Mouse (Mus musculus) lung, embryonic 15.5 days (tissue): Measurements from ENCODE around the gene Ap3d1. TPM values are rescaled to one million over a fixed set of nuclear protein-coding genes. Genes with fewer than 3 reads are reported as not detected.

ENCODE experiments used
- ATAC-seq: fragments of 200-750 bp; cut with Nextera tagmentation; 2 replicates; pipeline ENCODE4 v1.8.0; 2017; ENCODE audit warnings: moderate number of reproducible peaks, borderline replicate concordance; ENCODE audit not compliant: low FRiP score, low TSS enrichment; ENCODE audit errors: extremely low read depth
- H3K27ac ChIP-seq: fragments of 300-500 bp; sonication (generic); 2 replicates; pipeline ENCODE4 v1.5.1; 2015; ENCODE audit warnings: moderate library complexity, mild to moderate bottlenecking, inconsistent platforms
- H3K27me3 ChIP-seq: fragments of 300-500 bp; sonication (generic); 2 replicates; pipeline ENCODE4 v1.6.1; 2015; ENCODE audit warnings: inconsistent platforms
- H3K36me3 ChIP-seq: fragments of 300-500 bp; sonication (generic); 2 replicates; pipeline ENCODE4 v1.6.1; 2015; ENCODE audit warnings: inconsistent platforms
- H3K4me1 ChIP-seq: fragments of 300-500 bp; sonication (generic); 2 replicates; pipeline ENCODE4 v1.6.1; 2015; ENCODE audit warnings: inconsistent platforms
- H3K4me2 ChIP-seq: fragments of 300-500 bp; sonication (generic); 2 replicates; pipeline ENCODE4 v1.6.1; 2015; ENCODE audit warnings: inconsistent platforms, mild to moderate bottlenecking, moderate library complexity
- H3K4me3 ChIP-seq: fragments of 300-500 bp; sonication (generic); 2 replicates; pipeline ENCODE4 v1.5.1; 2015; ENCODE audit warnings: mild to moderate bottlenecking, inconsistent platforms
- H3K9ac ChIP-seq: fragments of 300-500 bp; sonication (generic); 2 replicates; pipeline ENCODE4 v1.6.1; 2015; ENCODE audit warnings: inconsistent platforms
- H3K9me3 ChIP-seq: fragments of 300-500 bp; sonication (generic); 2 replicates; pipeline ENCODE4 v1.6.1; 2016; ENCODE audit warnings: inconsistent platforms
- WGBS: fragments of 180-500 bp; shearing (Covaris S2); methylation state at CpG from one replicate; pipeline ENCODE4 v1.1.7; 2015; 5-methylcytosine and 5-hydroxymethylcytosine counted together
- polyA plus RNA-seq: library from polyadenylated mRNA; unstranded; fragments of >200 nt; fragmentation: Nextera tagmentation; extraction: Ambion mirVana; gene quantifications from 2 replicates; pipeline ENCODE4 v1.2.1, GENCODE M21; 2015

Ap3d1 gene
- 68.2 and 72.4 TPM in 2 replicates for polyA plus RNA-seq

DNA sequence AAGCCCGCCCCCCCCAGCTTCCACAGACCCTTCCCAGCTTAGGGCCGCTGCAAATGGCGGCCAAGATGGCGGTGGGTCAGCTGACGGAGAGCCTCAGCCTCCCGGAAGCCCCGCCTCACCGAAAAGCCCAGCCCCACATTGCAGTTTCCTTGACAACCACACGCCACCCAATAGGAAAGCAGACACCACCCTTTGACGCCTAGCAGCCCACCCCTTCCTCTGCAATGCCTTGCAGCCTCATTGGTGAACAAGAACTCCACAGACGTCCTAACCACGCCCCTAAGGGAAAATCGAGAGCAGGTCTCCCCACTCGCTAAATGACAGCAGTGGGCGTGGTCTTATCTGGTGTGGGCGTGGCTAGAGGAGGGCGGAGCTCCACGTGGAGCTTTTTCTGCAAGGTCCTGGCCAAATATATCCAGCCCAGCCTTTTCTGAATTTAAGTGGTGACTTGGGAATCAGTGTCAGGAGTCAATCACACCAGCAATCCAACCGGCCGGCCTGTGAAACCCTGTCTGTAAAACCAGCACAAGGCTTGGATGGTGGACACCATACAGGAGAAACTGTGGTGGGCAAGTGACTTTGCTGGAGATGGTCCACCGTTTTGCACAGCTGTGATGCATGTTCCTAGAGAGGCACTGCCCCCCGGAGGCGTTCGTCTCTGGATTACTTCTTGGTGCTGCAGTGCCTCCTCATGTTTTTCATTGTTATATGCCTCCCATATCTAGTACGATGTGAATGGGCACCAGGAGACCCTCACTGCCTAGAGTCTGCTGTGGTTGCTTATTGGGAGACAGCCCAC is at the start of gene Ap3d1:
Gene Ap3d1, minus strand, starts transcription at position 85 of the 799 bp plus-strand sequence.
- Histone ChIP-seq H3K9me3 (no peaks in the 10 kb centered on the region), H3K36me3 (no peaks in the 10 kb centered on the region), H3K4me1 (peaks cover 24% of the 10 kb centered on the region), H3K27ac (peak within 1 kb of the TSS; percentile 64), H3K4me2 (peak within 1 kb of the TSS; percentile 88), H3K9ac (peak within 1 kb of the TSS; percentile 97), H3K4me3 (peak within 1 kb of the TSS; percentile 90), H3K27me3 (no peaks in the 10 kb centered on the region)
- ATAC-seq, result peak; percentile 100
- 2% methylated on average over 24 of the region's 25 CpGs for WGBS

DNA sequence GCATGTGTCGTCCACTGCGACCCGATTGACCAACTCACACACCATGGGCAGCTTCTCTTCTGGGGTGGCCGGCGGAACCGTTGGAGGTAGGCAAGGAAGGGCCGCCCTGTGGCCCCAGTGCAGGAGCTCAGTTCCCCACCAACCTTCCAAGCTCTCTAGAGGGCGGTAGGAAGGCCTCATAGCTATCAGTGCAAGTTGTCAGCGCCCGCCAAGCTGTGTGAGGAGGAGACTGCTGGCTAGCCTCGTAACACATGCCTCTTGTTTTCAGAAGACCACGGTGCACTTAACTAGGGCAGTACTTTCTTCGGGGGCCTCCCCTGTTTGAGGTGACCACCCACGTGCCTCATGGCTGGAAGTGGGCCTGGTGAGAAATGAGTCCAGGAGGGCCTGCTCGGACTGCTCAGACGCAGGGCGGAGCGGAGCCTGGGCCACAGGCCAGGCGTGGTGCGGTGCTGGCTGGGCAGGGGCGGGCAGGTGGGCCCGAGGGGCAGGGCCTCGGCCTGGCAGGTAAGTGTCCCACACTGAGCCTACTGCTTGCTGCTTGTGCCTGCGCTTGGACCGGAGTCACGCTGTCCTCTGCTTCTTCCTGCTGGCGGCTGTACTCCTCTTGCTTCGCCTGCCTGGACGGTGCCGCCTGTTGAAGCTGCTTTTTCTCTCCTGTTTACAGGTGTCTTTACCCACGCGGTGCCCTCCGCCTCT is 49.6 kb upstream of the Ap3d1 start:
- Histone ChIP-seq H3K4me2 (no peak overlapping the region), H3K4me1 (peaks cover 7% of the 10 kb centered on the region; the same call in 1 of the 2 replicates), H3K27me3 (no peaks in the 10 kb centered on the region), H3K36me3 (peaks cover 89% of the 10 kb centered on the region), H3K9me3 (no peaks in the 10 kb centered on the region), H3K9ac (no peak overlapping the region), H3K4me3 (no peak overlapping the region), H3K27ac (no peak overlapping the region)
- 73% methylated on average over 33 of the region's 33 CpGs for WGBS
- ATAC-seq, result no peak

DNA sequence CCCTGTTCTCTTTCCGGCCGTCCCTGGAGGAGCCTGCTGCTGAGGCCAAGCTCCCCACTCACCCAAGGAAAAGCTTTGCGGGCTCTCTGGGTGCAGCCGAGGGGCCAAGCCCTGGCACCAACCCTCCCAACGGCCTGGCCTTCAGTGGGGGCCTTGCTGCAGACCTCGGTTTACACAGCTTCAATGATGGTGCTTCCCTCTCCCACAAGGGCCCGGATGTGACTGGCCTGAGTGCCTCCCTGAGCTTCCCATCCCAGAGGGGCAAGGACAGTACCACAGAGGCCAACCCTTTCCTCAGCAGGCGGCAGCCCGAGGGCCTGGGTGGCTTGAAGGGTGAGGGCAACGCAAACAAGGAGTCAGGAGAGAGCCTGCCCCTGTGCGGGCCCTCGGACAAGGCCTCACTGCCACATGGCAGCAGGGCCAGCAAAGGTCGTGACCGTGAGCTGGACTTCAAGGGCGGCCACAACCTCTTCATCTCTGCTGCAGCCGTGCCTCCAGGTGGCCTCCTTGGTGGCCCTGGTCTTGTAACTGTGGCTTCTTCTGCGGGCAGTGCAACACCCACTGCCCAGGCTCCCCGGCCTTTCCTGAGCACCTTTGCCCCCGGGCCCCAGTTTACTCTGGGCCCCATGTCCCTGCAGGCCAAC is 48.8 kb upstream of the Ap3d1 start:
- Histone ChIP-seq H3K4me1 (no peaks in the 10 kb centered on the region), H3K4me3 (no peak overlapping the region), H3K9me3 (no peaks in the 10 kb centered on the region), H3K4me2 (no peak overlapping the region), H3K36me3 (peaks cover 95% of the 10 kb centered on the region), H3K27ac (no peak overlapping the region), H3K27me3 (no peaks in the 10 kb centered on the region), H3K9ac (no peak overlapping the region)
- ATAC-seq, result no peak
- 82% methylated on average over 19 of the region's 19 CpGs for WGBS

DNA sequence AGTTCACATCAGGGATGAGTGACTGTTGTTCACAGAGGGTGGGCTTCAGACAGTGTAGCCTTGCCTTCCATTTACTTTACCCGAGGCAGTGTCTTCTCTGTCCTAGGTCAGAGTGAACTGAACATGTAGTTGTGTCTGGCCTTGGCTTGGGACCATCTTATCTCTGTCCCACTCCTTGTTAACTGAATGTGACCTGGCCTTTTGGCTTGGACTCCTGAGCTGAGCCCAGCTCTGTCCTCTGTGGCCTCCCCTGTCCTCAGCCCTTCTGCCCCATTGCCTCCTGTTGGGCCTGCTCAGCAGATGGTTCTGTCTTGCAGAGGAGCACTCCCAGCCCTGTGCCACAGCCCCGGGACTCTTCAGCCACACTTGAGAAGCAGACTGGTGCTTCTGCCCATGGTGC is 45.5 kb upstream of the Ap3d1 start:
- H3K4me1 ChIP-seq, result no peaks in the 10 kb centered on the region
- no peak for ATAC-seq
- no peak overlapping the region for H3K4me3 ChIP-seq
- WGBS, result 64% methylated on average over 2 of the region's 2 CpGs
- peaks cover 96% of the 10 kb centered on the region for H3K36me3 ChIP-seq
- no peaks in the 10 kb centered on the region for H3K27me3 ChIP-seq
- H3K4me2 ChIP-seq, result no peak overlapping the region
- H3K9me3 ChIP-seq, result no peaks in the 10 kb centered on the region
- no peak overlapping the region for H3K27ac ChIP-seq
- no peak overlapping the region for H3K9ac ChIP-seq

DNA sequence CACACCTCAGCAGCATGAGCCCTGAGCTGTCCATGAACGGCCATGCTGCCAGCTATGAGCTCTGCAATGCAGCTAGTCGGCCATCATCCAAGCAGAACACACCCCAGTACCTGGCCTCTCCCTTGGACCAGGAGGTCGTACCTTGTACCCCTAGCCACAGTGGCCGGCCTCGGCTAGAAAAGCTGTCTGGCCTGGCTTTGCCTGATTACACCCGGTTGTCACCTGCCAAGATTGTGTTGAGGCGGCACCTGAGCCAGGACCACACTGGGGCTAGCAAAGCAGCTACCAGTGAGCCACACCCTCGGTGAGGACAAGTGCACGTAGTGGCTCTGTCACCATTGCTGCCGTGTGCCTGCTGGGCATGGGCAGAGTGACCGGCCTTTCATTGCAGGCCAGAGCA is 43.9 kb upstream of the Ap3d1 start:
- no peaks in the 10 kb centered on the region for H3K9me3 ChIP-seq
- no peak overlapping the region for H3K4me2 ChIP-seq
- H3K4me1 ChIP-seq, result no peaks in the 10 kb centered on the region
- 91% methylated on average over 11 of the region's 11 CpGs for WGBS
- H3K4me3 ChIP-seq, result no peak overlapping the region
- H3K36me3 ChIP-seq, result peaks cover 96% of the 10 kb centered on the region
- ATAC-seq, result no peak
- no peaks in the 10 kb centered on the region for H3K27me3 ChIP-seq
- H3K9ac ChIP-seq, result no peak overlapping the region
- no peak overlapping the region for H3K27ac ChIP-seq

DNA sequence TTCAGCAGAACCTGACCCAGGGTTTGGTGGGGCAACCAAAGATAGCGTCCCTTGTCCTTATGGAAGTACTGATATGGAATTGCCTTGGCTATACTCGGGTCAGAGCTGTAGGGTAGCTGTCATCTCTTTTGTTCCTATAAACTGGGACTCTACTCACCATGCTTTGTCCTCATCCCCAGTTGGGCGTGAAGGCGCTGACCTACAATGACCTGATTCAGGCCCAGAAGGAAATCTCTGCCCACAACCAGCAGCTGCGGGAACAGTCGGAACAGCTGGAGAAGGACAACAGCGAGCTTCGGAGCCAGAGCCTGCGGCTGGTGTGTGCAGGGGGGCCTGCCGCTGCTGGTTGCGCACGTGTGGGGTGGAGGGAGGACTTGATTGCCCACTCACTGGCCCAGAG is 42.8 kb upstream of the Ap3d1 start:
- Histone ChIP-seq H3K9ac (no peak overlapping the region), H3K9me3 (no peaks in the 10 kb centered on the region), H3K4me1 (no peaks in the 10 kb centered on the region), H3K36me3 (peaks cover 96% of the 10 kb centered on the region), H3K27me3 (no peaks in the 10 kb centered on the region), H3K4me2 (no peak overlapping the region), H3K4me3 (no peak overlapping the region), H3K27ac (no peak overlapping the region)
- ATAC-seq, result no peak
- 84% methylated on average over 12 of the region's 12 CpGs for WGBS

DNA sequence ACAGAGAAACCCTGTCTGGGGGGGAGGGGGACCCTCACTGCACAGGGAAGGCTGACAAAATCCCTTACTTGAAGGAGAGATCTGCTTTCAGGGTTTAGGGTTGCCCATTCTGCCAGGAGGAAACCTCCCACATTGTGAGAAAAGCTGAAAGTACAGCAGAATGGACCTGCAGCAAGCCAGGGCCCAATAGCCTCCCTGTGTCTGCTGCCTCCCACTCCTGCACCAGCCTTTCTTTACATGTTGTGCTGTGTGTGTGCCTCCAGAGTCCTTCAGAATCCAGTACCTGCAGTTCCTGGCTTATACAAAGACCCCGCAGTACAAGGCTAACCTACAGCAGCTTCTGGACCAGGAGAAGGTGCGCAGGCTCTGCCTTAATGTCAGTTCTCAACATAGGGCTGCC is 42.2 kb upstream of the Ap3d1 start:
- Histone ChIP-seq H3K9ac (no peak overlapping the region), H3K27me3 (no peaks in the 10 kb centered on the region), H3K4me1 (no peaks in the 10 kb centered on the region), H3K9me3 (no peaks in the 10 kb centered on the region), H3K4me2 (no peak overlapping the region), H3K27ac (no peak overlapping the region), H3K4me3 (no peak overlapping the region), H3K36me3 (peaks cover 96% of the 10 kb centered on the region)
- no peak for ATAC-seq
- WGBS, result 96% methylated on average over 2 of the region's 2 CpGs

DNA sequence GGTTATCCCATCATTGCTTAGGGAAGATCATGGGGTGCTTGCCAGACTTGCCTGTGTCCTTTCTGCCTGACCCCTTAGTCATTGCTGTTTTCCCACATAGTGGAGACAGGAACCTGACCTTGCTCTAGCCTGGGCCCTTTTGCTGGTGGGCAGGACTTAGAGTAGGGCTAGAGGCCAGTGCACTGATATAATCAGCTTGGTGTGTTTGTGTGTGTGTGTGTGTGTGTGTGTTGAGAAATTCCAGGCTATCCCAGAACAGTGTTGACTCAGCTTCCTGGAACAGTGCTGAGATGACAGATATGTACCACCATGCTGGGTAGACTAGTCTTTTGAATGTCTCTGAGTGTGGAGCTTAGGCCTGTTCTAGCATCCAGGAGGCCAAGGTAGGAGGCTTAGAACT is 37.5 kb upstream of the Ap3d1 start:
- no peak overlapping the region for H3K9ac ChIP-seq
- H3K4me2 ChIP-seq, result no peak overlapping the region
- peaks cover 97% of the 10 kb centered on the region for H3K36me3 ChIP-seq
- ATAC-seq, result no peak
- H3K4me1 ChIP-seq, result no peaks in the 10 kb centered on the region
- no peaks in the 10 kb centered on the region for H3K9me3 ChIP-seq
- no peak overlapping the region for H3K4me3 ChIP-seq
- no peak overlapping the region for H3K27ac ChIP-seq
- H3K27me3 ChIP-seq, result no peaks in the 10 kb centered on the region

DNA sequence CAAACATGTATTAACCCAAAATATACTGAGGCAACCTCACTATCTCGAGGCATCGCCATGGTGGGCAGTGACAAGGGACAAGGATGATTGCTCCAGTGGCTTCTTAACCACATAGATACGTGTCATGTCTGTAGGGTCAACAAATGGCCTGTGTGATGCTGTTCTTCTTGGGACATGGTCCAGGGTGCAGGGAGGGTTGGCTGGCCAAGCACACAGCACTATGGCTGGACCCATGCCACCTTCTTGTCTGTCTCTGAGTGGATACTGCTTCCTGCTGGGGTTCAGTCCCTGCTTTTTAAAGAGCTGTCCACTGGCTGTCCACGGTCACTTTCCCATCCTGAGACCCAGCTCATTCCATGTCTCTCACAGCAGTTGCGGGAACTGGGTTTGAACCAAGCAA is 35.1 kb upstream of the Ap3d1 start:
- Histone ChIP-seq H3K27ac (no peak overlapping the region), H3K9ac (no peak overlapping the region), H3K36me3 (peaks cover 96% of the 10 kb centered on the region), H3K4me3 (no peak overlapping the region), H3K27me3 (no peaks in the 10 kb centered on the region), H3K4me1 (no peaks in the 10 kb centered on the region), H3K9me3 (no peaks in the 10 kb centered on the region), H3K4me2 (no peak overlapping the region)
- ATAC-seq, result no peak
- WGBS, result 86% methylated on average over 5 of the region's 5 CpGs

DNA sequence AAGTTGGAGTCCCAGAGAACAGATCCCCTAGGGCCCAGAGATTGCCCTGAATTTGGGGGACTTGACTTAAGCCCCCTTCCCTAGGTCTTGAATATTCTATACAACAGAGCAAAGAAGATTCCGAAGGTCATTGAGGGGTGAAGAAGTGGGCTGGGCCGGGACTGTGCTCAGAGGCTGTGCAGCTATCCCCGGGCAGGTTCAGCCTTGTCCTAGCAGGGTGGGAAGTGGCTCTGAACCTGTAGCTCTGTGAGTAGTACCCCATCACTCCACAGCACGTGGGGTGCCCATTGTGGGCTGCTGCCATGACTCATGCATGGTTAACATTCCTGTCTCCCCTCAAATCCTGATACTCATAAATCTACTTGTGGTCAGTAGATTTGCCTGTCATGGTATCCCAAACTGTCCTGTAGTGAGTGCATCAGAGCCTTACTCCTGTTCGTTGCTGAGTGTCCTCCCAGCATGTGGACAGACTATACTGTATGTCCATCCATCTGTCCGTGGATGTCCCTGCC is 34.4 kb upstream of the Ap3d1 start:
- ATAC-seq, result no peak
- Histone ChIP-seq H3K27ac (no peak overlapping the region), H3K4me1 (no peaks in the 10 kb centered on the region)

DNA sequence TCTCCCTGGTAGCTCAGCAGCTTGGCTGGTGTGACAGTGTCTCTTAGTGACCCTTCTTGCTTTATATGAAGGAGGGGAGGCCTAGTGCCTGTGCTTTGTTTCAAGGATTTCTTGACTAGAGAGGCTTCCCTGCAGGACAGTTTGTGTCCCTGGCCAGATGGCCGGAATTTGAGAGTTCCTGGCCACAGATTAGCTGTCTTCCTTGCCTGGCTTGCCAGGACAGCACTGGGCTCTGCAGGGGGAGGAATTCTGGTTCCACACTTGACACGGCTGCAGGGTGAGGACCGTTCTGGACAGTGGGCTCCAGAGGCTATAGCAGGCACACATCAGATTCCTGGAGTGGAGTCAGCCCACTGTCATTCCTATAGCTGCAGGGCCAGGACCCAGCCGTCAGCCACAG is 33.7 kb upstream of the Ap3d1 start:
- H3K4me1 ChIP-seq, result no peaks in the 10 kb centered on the region
- no peaks in the 10 kb centered on the region for H3K9me3 ChIP-seq
- no peak overlapping the region for H3K4me3 ChIP-seq
- peaks cover 96% of the 10 kb centered on the region for H3K36me3 ChIP-seq
- no peaks in the 10 kb centered on the region for H3K27me3 ChIP-seq
- 88% methylated on average over 4 of the region's 4 CpGs for WGBS
- no peak overlapping the region for H3K4me2 ChIP-seq
- H3K9ac ChIP-seq, result no peak overlapping the region
- ATAC-seq, result no peak
- H3K27ac ChIP-seq, result no peak overlapping the region

More for the DNA sequence above, 34.4 kb upstream of the Ap3d1 start:
- no peaks in the 10 kb centered on the region for H3K27me3 ChIP-seq
- H3K4me2 ChIP-seq, result no peak overlapping the region
- H3K9ac ChIP-seq, result no peak overlapping the region
- peaks cover 96% of the 10 kb centered on the region for H3K36me3 ChIP-seq
- H3K4me3 ChIP-seq, result no peak overlapping the region
- H3K9me3 ChIP-seq, result no peaks in the 10 kb centered on the region
- 84% methylated on average over 6 of the region's 6 CpGs for WGBS

DNA sequence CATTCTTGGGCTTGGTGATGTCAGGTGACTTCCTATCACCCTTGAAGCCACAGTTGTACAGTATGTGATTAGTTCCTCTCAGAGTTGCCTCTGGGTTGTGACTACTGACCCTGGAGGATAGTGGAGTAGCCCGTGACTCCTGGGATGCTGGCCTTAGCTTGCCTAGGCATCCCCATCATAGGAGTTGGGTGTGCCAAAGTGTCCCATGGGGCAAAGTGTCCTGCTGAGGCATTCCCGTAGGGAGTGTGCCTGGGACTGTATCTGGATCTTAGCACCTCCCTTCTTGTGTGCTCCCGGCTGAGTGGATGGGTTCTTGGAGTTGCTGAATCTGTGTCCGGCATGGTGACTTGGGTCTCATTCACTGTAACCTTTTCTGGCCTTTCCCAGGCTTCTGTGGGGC is 32.9 kb upstream of the Ap3d1 start:
- no peak for ATAC-seq
- Histone ChIP-seq H3K4me2 (no peak overlapping the region), H3K27me3 (no peaks in the 10 kb centered on the region), H3K36me3 (peaks cover 96% of the 10 kb centered on the region), H3K9ac (no peak overlapping the region), H3K4me3 (no peak overlapping the region), H3K9me3 (no peaks in the 10 kb centered on the region), H3K27ac (no peak overlapping the region), H3K4me1 (no peaks in the 10 kb centered on the region)
- WGBS, result 93% methylated on average over 4 of the region's 4 CpGs
